Mouse (Mus musculus) NIH3T3 (cell line): ENCODE data around the gene Lhfpl2.

Source experiments
- DNase-seq: peaks from one replicate; pipeline ENCODE4 v3.0.0-alpha.2; 2012; ENCODE audit warnings: low read depth

The Lhfpl2 gene

DNA sequence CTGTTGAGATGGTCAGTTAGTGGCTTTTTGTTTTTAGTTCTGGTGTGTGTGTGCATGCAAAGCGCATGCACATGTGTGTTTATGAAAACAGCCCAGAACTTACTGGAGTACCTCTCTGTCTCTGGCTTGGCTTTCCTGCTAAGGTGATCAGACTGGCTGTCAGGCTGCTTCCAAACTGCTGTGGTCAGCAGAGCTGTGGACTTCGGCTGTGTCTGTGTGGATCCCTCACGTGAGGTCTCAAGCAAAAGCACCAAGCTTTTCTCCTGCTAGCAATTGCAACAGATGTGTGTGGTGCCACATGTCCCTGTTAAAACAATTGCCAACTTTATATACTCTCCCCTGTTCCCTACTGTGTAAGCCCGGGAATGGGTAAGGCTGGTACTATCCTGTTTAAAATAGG, 82.8 kb downstream of the Lhfpl2 start:
- no peak for DNase-seq

- DNase-seq, result no peak
Measured at GRCm38 (mm10) chr13:94143063-94143652, 85.6 kb downstream of the Lhfpl2 start.

DNA sequence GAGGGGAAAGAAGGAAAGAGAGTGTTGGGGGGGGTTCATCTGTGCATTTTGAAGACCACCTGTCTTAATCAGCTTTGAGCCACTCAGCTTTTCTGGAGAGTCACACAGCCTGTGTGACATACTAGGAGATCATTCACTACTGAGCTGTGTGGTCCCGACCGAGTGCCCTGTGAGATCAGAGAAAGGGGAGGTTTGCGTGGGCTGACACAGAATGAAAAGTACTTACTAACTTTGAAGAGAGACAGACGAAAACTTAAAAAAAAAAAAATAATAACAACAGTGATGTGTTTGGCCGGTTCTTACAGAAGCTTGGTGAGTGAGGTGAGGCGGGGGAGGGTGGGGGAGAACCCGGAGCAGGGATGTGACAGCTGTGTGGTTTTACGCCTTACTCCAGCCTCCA, 86.9 kb downstream of the Lhfpl2 start:
- DNase-seq, result no peak

GRCm38 (mm10) chr13:94147257-94147656, 89.7 kb downstream of the Lhfpl2 start:
- DNase-seq, result no peak

DNA sequence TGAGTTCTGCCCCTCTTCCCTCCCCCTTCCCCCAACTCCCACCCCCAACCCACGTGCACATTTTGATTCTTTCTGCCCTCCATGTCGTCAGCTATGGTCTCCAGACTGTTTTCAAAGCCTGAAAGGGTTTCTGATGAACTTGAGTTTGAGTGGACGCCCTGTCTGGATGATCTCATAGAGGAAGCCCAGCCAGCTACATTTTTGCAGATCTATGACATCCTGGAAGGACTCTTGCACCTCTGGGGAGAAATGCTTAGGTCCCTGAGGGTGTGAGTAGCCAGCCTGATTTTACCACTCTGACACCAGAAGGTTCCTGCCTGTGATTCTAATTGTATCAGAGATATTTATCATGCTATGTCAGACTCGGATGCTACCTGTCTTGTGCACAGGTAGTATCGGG, 91.4 kb downstream of the Lhfpl2 start:
- no peak for DNase-seq

- no peak for DNase-seq
Measured at GRCm38 (mm10) chr13:94149781-94150180, 92.2 kb downstream of the Lhfpl2 start.

- DNase-seq, result no peak
Measured at GRCm38 (mm10) chr13:94151308-94151707, 93.7 kb downstream of the Lhfpl2 start.

DNA sequence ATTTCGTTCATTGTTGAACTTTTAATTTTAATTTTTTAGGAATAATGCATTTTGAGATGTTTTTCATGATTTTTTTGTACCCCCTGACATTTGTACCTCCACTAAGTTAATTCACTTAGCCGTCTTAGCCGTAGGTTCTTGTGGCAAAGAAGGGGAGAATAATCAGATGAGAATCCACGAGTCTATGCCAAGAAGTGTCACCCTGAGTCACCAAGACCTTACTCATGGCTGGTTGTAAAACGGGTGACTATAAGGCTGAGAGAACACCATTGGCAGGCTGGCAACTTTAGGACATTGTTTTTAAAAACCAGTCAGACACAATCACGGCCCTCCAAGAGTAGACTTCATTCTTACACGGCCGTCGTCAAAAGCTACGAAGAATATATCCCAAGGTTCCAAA, 95.2 kb downstream of the Lhfpl2 start:
- no peak for DNase-seq

- no peak for DNase-seq
Measured at GRCm38 (mm10) chr13:94153658-94154057, 96.1 kb downstream of the Lhfpl2 start.

DNA sequence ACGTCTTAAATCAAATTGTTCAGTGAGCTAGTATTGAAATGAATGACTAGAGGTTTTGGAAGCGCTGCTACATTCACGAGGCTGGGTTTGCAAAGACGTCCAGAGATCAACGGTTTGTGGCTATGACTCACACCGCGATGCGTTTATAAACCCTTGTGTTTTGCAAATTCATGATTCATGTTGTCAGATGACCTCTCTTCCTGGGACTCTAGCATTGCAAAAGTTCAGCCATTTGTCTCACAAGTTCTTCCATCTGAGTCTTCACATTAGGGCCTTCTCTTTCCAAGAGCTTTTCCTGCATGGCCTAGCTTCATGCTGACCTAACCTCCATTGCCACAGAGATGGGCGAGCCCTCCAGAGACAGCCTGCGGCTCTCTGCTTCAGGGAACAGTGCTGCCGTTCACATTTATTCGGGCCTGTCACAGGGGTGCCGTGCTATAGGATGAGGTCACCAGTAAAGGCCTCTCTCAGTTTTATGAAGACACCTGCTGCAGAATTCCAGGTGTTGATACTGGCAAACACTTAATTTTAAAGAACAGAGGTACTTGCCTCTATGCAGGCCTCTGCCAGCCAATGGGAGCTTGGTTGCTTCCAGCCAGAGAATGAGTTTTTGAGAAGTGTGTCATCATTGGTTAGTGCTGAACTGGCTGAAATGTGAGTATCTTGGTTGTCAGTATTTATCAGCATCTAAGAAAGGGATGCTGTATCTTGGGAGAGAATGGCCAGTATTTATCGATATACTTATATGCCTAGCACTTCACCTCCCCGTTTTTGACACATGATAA, 97.1 kb downstream of the Lhfpl2 start:
- DNase-seq, result peak; percentile 95

- peak; percentile 62 for DNase-seq
Measured at GRCm38 (mm10) chr13:94155657-94156429, 98.2 kb downstream of the Lhfpl2 start.

GRCm38 (mm10) chr13:94158864-94159477, 101.4 kb downstream of the Lhfpl2 start:
- DNase-seq, result peak; percentile 59

DNA sequence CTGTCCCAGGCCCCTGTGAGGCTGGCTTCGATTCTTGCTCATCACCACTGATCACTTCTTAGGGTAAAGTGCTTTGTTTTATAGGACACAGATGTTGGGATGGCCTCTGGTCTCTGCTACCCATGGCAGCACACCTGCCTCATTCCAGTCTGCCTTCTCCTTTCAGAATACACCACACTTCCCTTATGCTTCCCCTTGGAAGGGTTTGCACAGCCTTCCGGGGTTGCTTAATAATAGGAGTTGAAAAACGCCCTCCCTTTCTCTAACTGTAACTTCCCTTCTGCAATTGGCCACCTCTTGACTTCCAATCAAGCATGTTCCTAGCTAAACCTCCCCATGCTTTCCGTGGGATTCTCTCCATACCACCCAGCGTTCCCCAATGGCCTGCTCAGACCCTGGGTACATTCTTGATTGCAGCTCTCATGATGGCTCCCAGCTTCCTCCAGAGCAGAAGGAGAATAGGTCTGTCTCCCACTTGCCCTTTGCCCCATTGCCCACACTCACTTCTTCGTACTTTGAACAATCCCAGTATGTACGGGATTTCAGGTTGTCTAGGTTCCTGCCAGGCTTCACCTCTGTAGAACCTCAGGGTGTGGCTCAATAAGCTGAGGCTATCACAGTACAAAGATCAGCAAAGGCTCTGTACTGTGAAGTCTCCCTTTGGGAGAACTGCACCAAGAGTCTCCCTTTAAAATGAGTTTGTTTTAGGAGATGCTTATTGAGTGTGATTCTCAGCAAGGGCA, 102.1 kb downstream of the Lhfpl2 start:
- DNase-seq, result no peak

- DNase-seq, result no peak
Measured at GRCm38 (mm10) chr13:94164501-94164900, 106.9 kb downstream of the Lhfpl2 start.

DNA sequence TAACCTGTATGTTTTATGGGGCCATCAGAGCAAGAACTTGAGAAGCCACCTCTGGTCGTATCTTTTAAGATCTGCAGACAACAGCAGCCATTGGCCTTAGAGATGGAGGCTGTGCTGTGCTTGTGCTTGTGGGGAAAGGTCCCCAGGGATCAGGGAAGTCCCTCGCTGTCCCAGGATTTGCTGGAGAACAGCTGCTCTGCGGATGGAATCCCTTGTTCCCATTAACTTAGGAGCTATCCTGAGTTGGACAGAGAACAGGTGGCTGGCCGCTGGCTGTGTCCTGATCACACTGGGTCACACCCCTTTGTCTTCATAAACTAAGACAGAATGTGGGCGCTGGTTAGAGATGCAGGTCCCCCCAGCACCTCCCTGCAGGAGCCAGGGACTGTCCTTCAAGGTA, 110.7 kb downstream of the Lhfpl2 start:
- no peak for DNase-seq

GRCm38 (mm10) chr13:94169325-94169916, 111.8 kb downstream of the Lhfpl2 start:
- DNase-seq, result peak; percentile 28

- no peak for DNase-seq
Measured at GRCm38 (mm10) chr13:94171612-94172011, 114.0 kb downstream of the Lhfpl2 start.

DNA sequence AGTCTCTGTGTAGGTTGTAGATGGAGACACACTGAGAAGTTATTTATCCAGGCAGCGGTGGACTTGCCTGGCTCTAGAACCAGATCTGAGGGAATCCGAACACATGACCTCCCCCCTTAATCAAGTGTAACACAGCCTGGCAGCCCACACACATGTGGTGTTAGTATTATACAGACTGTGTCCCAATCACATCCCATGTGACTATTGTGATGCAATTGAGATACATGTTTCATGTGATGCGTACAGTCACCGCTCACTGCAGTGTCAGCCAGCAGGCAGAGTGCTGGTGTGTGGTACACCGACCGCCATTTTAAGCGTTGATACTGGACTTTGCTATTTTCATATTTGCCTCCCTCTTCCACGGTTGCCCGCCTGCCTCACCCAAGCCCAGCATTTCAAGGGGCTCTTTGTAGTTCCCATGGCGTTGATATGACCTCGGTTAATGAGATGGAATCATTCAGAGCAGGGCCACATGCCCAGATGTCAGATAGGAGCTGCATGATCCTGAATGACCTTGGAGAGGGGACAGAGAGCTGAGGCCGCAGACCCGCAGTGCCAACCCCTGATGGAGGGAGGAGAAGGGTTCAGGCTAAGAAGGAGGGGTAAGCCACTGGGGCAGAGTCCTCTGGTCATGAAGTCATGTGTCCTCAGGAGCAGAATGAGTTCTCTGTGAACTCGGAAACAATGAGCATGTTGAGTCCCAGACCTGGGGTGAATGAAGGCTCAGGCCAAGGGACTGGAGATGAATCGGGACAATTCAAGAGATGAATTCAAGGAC, 115.1 kb downstream of the Lhfpl2 start:
- DNase-seq, result peak; percentile 44

- DNase-seq, result peak; percentile 74
Measured at GRCm38 (mm10) chr13:94173633-94174576, 116.3 kb downstream of the Lhfpl2 start.
